Mouse (Mus musculus) CH12F3 (cell line): ENCODE data around the gene Cd59a.
"Not testable (repeated sequence)": the region's sequence is repeated elsewhere in the genome, so short reads cannot be mapped to it uniquely, and the experiment has no call there.

Experiments used
- in situ Hi-C: fragments of 300-500 bp; cut with MboI; formaldehyde crosslinking; loops from 2 replicates; pipeline ENCODE4 v1.14.3; 2020; ENCODE audit warnings: low sequenced_read_pairs

The Cd59a gene

DNA sequence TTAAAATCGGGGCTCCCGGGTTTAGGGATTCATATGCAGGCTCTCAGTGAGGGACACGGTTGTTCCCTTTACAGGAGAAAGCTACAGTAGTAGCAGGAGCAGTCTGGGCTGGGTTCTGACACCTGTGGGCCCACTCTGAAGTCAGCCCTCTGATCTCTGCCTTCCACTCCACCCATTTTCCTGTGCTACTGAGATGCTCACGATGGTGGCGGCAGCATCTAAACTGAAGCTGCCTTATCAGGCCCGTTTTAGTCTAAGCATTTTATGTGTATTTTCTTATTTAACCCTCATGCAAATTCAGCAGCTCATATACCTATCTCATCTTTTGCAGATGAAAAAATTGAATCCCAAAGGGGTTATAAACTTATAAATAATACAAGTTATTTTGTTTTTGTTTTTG is 9.2 kb downstream of the Cd59a start:
- in situ Hi-C loops = no loop called here

DNA sequence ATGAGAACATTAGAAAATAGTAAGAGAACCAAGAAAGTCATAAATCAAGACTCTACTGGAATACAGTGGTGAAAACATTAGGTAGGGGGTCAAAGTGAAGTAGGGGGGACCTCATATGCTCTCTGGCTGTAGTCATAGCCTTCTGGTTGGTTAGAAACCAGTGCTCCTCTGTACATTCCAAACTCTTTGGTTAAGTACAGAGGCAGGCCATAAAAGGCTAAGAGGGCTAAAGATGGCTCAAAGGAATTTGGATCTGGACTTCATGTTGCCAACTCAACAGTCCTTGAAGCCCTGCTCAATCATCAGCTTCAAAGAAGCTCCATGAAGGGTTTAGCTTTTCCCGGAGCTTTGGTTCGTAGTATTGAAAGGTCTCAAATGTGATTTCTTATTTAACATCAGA is 13.4 kb downstream of the Cd59a start:
- in situ Hi-C loops = not testable (repeated sequence)

DNA sequence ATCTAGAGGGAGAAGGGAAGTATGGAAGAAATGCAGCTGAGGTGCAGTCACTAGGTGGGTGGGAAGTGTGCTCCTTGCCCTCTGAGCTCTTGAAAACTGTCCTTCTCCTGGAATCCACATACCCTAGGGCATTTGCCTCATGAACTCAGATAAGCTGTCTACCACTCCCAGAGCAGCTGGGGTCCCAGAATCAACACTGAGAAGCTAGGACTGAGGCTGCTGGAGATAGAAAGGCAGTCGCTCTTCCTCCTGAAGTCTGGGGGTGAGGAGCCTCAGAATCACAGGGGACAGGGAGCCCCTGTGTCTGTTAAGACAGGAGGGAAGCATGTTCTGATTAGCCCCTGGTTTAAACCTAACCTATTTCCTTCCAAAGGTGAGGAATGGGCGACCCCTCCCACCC is 13.9 kb downstream of the Cd59a start:
- in situ Hi-C loops = no loop called here

DNA sequence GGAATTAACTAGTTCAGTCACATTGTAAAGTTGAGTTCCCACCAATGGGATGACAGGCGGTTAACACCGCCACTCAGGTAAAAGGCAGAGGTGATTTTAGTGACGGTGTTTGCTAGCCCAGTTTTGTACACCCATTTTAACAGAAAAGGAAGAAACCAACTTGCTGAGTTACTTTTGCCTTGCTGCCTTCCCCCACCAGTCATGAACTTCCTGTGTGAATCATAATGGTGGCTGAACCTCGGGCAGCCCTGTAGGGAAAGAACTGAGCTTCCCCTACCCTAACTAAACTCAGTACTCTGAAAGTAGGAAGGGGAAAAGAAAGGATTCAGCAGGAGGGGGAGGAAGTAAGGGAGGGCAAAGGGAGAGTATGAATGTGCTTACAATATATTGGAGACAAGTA is 14.4 kb downstream of the Cd59a start:
- in situ Hi-C loops = no loop called here

DNA sequence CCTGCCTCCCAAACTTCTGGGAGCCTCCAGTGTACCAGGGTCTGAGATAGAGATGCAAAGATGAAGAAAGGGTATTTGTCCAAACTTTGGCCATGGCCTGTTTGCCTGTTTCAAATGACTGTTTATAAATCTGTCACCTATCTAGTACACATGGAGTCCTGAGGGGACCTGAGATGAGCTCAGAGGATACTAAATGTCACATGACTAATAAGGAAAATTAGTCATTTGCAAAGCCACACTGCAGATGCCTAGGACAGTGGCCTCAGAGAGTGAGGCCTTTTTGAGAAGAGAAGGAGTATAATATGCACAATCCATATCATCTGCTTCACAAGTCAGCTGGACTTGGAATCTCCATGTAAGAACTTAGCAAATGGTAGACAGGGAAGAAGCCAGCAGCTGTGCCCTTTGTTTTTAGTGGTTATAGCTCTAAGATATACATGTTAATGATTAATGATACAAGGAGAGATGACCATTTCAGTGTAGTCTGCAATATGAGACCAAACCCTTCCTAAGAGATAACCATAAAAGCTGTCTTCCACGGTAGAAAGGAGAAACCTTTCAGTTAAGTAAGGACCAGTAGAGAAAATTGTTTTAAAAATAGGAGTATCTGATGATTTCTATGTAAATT is 15.7 kb downstream of the Cd59a start:
- in situ Hi-C loops = not testable (repeated sequence)

DNA sequence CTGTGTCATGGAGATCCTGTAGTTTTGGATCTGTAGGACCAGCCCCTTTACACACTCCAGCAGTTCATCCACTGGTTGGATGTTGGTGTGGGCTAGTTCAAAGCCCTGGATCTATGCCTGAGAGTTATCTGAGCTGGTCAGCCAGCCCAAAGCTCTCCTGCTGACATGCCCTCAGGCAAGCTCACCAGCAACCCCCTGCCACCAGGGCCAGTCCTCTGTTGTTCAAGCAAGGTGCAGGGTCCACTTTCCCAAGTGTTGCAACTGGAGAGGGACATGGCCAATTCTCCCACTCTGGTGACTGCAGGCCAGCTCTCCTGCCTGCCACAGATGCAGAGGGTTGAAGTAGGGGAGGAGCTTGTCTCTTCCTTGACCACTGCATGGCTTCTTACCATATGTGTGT is 18.0 kb downstream of the Cd59a start:
- in situ Hi-C loops = not testable (repeated sequence)

DNA sequence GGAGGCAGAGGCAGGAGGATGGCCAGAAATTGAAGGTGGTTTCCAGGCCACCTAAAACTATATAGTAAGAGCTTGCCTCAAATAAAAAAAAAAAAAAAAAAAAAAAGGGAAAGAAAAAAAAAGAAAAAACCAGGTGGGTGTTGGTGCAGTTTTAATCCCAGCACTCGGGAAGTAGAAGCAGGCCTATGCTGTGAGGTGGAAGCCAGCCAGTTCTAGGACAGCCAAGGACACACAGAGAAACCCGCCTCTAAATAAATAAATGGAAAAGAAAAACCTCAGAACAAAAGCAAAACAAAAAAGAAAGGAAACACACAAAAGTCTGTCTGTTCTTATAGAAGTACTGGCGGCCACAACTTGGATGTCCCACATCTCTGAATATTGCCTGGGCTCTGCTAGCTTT is 19.3 kb downstream of the Cd59a start:
- in situ Hi-C loops = no loop called here

DNA sequence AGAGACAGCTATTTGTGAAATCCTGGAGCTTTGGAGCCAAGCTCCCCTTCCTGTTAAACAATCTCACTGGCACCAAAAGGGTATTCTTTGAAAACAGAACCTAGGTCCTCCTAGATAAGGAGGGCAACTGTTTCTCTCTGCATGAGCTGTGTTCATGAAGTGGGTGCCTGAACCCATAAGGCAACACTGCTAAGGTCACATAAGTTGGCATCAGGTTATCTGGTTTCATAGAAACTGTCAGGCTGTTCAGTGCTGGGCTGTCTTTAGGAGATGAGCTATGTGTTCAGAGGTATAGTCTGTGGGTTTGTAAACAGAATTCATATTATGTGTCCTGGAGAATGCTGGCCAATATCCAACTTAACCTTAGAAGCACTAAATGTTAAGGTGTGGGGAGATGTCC is 21.6 kb downstream of the Cd59a start:
- in situ Hi-C loops = not testable (repeated sequence)

DNA sequence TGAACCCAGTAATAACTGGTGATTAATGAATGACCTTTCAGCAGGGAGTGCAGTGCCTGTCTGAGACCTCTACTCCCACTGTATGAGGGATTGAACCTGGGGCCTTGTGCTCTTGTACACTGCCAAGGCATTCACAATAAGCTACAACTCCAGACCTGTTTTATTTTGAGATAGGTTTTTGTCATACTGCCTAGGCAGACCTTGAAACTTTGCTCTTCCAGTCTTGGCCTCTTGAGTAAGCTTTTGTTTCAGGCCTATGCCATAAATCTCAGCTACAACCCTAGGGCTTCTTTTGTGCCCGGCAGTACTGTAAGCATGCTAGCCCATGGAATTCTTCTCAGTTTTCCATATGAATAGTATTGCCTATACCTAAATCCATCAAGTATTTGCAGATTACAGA is 23.5 kb downstream of the Cd59a start:
- in situ Hi-C loops = no loop called here

DNA sequence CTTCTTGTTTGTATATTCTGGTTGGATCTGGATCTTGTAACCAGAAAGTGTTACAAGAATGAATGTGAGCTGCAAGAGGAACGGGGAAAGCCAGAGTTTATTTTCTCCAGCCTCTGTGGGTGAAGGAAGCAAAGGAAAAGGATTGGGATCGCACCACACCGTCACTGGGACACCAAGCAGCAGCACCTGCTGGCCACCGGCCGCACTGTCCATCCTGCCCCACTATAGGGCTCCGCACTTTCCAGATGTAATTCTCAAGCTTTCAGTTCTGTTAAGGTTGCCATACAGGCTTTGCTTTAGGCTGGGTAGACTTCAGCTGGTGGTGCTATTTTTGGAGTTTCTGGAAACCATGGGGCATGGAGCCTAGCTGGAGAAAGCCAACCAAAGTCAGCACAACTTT is 24.7 kb downstream of the Cd59a start:
- in situ Hi-C loops = no loop called here

DNA sequence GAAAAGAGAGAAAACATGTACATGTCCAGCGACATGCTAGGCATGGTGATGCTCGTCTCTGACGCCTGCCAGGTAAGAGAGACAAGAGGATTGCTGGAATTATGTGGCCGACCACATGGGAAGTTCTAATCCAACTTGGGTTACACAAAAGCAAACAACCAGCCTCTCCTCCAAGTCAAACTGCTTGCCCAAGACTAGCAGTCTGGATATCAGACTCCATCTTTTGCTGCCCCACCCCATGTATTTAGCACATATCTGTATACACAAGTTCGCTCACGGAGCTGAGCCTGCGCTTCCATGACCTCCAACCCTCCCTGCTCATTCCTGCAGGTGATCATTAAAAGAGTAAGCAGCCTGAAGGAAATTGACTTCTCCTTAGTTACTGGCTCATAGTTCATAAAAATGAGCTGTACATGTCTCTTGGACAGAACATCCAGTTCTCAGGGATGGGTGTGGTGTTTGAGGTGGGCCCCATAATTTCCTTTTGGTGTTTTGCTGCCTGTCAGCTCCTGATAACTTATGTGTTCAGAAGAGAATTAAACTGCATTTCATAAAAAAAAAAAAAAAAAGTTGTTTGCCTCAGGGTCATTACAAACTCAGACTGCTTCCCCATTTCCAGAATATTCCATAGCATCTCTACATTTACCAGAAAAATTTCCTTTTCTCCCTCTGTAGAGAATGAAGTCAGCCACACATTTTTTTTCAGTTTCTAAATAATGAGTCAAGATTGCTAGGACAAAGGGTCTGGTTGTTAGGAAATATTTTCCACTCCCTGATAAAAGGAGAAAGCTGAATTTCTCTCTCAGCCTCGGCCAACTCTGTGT is 26.3 kb downstream of the Cd59a start:
- in situ Hi-C loops = no loop called here

DNA sequence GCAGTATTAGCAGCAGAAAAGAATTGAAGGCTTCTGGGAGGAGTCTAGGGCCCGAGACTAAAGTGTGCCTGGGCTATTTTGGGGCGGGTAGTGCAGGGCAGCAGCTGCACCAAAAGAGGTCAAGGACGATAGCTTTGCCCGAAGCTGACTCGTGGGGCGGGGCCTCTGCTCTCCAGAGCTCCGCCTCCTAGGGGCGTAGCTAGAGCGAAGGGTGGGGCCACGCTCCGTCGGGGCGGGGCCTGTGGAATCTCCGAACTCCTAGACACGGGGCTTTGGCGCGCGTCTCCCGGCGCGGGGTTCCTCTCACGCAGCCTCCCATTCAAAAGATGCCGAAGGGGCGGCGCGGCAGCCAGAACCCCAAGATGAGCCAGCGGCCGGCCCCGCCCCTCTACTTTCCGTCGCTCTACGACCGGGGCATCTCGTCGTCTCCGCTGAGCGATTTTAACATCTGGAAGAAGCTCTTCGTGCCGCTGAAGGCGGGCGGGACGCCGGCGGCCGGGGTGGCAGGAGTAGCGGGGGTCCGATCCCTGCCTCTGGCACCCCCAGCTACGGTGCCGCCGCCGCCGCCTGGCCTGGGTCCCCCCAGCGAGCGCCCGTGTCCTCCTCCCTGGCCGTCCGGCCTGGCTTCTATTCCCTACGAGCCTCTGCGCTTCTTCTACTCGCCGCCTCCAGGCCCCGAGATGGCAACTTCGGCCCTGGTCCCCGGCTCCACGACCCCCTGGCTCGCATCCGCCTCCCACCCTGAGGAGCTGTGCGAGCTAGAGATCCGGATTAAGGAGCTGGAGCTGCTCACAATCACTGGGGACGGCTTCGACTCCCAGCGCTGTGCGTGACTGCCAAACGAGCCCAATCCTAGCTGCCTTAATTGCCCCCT is 27.1 kb downstream of the Cd59a start, which contains the start of gene A930018P22Rik:
Gene A930018P22Rik, plus strand, starts transcription at position 265 of the 874 bp plus-strand sequence.
- in situ Hi-C loops = no loop called here

DNA sequence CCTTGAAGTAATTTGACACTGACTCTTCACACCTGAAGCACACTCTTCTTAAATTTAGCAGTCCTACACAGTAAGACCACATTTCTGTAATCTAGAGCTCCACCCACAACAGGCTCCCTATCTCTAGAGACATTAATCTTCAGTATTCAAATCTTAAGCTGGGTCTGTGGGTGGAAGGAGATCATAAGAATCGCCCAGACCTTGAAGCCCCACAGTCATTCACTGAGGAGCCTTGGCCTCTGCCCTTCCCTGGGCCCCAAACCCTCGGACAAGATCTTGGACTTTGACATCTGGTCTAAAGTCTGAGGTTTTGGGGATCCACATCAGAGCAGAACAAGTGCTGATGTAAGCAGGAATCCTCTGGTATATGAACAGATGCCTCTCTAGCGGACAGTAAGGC is 27.9 kb downstream of the Cd59a start:
- in situ Hi-C loops = no loop called here

DNA sequence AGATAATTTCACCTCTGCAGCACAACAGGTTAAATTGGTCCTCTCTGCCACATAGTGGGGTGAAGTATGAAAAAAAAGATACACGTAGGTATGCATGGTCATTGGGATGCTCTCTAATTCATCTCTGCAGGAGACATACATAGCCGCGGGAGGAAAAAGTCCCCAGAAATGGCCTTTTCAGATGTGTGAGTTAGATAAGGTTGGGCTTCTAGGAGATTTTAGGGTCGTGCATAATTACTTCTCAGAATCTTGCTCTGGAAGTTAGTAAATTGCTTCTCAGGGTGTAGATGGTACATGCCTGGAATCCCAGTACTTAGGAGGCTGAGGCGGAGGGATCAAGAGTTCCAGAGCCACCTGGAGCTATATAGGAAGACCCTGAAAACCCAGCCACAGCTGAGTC is 28.5 kb downstream of the Cd59a start:
- in situ Hi-C loops = no loop called here

DNA sequence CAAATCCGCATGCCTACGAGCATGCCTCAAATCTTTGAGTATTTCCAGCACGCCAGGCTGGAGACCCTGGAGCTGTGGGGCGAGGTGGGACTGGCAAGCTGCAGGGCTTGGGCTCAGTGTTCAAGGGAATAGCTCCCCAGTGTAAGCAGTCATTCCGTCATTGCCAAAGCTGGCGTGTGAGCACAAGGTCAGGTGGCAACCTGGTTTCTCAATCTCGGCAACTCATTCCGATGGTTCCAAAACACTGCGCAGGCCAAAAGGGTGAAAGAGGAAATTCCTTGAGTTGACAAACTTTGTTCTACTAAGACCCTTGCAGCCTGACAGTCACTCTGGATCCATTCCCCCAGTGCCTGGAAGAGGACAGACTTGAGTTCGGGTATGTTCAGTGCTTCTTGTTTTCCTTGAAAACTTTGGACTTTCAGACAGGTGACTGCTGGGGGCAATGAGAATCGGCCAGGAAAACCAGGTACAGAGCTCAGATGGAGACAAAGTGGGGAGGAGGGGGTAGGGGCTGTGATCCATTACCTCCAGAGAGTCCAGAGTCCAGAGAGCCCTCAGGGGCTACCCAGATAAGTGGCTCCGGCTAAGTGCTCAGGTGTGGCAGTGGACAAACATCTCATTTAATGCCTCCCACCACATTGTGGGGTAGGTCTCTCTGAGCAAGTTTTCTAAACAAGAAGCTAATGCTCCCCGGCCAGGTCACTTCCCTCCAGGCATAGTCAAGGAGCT is 33.4 kb downstream of the Cd59a start:
- in situ Hi-C loops = loop anchor here (25.0 kb wide), 1 partner anchor 308 kb away; no protein-coding TSS in a partner anchor

DNA sequence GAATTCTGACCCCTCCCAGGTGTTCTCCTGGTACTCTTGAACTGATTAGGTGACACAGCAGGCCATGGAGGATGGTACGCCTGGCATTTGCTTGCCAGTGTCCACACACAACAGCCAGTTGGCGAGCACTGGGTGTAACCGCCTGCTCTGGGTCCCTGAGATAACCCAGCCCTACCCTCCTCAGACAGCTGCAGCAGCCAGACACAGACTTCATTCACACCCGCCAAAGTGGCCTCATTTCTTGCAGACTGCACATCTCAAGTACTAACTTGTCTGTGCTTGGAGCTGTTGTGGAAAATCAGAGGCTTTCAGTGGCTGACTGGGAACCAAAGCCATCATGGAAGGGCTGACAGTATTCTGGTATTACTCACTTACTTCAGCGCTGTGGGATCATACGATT is 34.6 kb downstream of the Cd59a start:
- in situ Hi-C loops = loop anchor here (10.0 to 25.0 kb wide), 2 partner anchors 307 to 455 kb away; no protein-coding TSS in a partner anchor

DNA sequence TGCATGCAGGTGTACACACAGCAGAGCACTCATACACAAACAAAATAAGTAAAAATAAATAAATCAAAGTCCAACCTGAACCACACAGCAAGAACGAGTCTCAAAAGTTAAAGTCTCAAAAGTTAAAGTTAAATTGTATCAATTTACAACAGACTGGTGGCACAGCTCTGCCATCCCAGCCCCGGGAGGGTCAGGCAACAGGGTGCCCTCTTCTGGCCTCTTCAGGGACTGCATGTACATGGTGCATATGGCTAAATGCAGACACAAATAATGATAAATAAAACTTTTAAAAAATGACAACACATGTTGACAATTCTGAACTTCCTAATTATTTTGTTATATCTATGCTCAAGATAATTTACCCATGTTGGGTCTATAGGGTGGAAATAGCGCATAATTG is 35.4 kb downstream of the Cd59a start:
- in situ Hi-C loops = loop anchor here (10.0 to 25.0 kb wide), 2 partner anchors 306 to 454 kb away; no protein-coding TSS in a partner anchor

DNA sequence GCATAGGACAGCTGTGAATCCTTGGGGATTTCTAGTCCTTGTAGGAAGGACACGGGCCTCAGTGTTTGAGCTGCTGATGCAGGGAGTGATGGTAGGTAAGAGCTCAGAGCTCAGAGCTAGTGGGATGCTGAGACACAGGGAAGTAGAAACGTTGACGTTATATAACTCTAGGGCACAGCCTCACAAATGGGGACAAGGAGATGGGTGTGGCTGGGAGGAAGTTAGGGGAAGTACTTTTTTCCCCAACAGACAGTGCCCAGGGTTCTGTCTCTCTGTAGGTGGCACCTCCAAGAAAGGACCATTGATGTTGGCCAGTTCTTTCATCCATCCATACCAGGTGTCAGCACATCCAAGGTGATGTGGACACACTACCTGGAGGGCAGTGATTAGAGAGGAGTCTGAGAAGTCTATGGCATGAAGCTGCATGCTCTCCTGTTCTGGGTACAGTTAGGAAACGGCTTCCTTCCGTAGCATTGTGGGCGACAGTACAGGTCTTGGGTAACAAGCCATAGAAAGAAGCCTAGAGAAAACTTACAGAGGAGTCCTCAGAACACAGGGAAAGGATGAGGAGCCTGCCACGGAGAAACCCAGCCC is 36.8 kb downstream of the Cd59a start:
- in situ Hi-C loops = loop anchor here (10.0 to 25.0 kb wide), 2 partner anchors 305 to 452 kb away; no protein-coding TSS in a partner anchor

DNA sequence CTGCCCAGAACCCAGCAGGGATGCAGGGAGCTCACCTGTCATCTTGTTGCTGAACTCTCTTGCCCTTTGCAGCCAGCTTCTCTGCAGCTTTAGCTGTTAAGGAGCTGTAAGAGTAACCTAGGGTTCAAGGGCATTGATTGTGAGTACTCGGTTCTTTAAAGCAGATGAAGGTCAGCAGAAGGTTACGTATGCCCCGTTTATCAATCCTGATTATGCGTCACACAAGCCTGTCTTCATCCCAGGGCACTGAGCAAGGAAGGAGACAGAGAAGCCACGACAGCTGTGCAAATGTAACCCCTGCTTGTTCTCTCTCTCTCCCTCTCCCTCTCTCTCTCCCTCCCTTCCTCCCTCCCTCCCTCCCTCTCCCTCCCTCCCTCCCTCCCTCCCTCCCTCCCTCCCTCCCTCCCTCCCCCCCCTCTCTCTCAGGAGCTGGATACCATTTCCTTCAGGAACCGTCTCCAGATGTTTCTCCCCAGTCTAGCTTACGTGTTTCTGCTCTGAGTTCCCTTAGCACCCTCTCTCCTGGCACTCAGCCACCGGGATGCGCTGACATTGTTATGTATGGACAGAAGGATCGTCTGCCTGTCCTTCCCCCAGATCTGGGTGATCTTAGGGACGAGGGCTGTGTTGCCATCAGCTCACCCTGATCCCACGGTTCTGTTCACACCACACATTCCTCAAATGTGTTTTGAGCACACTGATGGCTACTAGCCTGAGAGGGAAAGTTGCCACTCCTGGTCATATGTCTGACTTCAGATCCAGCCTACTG is 37.6 kb downstream of the Cd59a start:
- in situ Hi-C loops = loop anchor here (10.0 to 25.0 kb wide), 2 partner anchors 304 to 452 kb away; no protein-coding TSS in a partner anchor
